Mouse (Mus musculus): ENCODE measurements around the gene Pde6d. TPM values are rescaled to one million over a fixed set of nuclear protein-coding genes. Genes with fewer than 3 reads are reported as not detected.

Gene Pde6d
- 97.0 and 103 TPM in 2 replicates for polyA plus RNA-seq (2015; fragmentation: Nextera tagmentation; extraction: Ambion mirVana)

- H3K9ac ChIP-seq: peak within 1 kb of the TSS; percentile 85
- peak within 1 kb of the TSS; percentile 69 for H3K4me3 ChIP-seq
- peak within 1 kb of the TSS; percentile 75 for H3K27ac ChIP-seq (replicated peaks)
- no peaks in the 10 kb centered on the region for H3K27me3 ChIP-seq
- WGBS: under 1% methylated on average over 26 of the region's 26 CpGs
- no peaks in the 10 kb centered on the region for H3K36me3 ChIP-seq
- ATAC-seq (ENCODE audit: low read depth): peak; percentile 98
- H3K4me2 ChIP-seq: peak within 1 kb of the TSS; percentile 71
- peaks cover 17% of the 10 kb centered on the region for H3K4me1 ChIP-seq (replicated peaks)
- no peaks in the 10 kb centered on the region for H3K9me3 ChIP-seq
Measured at GRCm38 (mm10) chr1:86582451-86583096, at the start of gene Pde6d, which contains the start of gene Cops7b. Gene Pde6d (minus strand): TSS chr1:86582629. Gene Cops7b (plus strand): TSS chr1:86582904.

DNA sequence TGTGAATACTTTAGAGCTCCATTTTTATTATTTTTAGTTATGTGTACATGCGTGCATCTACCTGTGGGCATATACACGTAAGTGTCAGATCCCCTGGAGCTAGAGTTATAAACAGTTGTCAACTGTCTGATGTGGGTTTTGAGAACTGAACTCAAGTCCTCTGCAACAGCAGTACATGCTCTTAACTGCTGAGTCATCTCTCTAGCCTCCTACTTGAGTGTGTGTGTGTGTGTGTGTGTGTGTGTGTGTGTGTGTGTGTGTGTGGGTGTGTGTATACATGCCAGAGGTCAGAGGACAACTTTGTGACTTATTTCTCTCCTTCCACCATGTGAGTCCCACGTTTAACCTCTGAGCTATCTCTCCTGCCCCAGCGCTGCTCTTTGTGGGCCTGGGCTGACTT is 48.1 kb upstream of the Pde6d start:
- Histone ChIP-seq H3K4me2 (no peak overlapping the region), H3K9ac (no peak overlapping the region), H3K27me3 (peaks cover 3% of the 10 kb centered on the region; the same call in 1 of the 2 replicates), H3K4me3 (no peak overlapping the region), H3K27ac (replicated peaks) (no peak overlapping the region), H3K9me3 (no peaks in the 10 kb centered on the region), H3K4me1 (replicated peaks) (peaks cover 23% of the 10 kb centered on the region), H3K36me3 (no peaks in the 10 kb centered on the region)
- no peak for ATAC-seq (ENCODE audit: low read depth)
- WGBS: 84% methylated on average over 4 of the region's 4 CpGs

DNA sequence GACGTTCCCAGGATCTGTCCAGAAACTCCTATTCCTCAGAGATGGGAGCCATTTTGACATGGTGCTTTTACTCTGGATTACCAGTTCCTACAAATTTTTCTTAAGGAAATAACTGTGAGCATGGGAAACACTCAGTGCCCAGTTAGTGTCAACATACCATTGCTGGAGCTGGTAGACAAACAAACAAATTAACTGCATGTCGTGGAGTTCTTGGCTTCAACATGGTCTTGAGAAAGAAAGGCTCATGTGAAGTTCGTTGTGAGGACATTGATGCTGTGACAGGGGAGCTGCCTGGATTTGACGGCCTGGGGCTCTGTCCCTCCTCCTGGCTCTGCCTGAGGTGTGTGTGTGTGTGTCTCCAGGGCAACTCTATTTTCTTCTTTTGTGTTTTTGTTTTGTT is 47.5 kb upstream of the Pde6d start:
- H3K4me3 ChIP-seq: no peak overlapping the region
- WGBS: 67% methylated on average over 4 of the region's 4 CpGs
- no peak overlapping the region for H3K4me2 ChIP-seq
- H3K9me3 ChIP-seq: no peaks in the 10 kb centered on the region
- no peak overlapping the region for H3K27ac ChIP-seq (replicated peaks)
- H3K4me1 ChIP-seq (replicated peaks): peaks cover 23% of the 10 kb centered on the region
- no peak for ATAC-seq (ENCODE audit: low read depth)
- H3K36me3 ChIP-seq: no peaks in the 10 kb centered on the region
- no peak overlapping the region for H3K9ac ChIP-seq
- H3K27me3 ChIP-seq: peaks cover 3% of the 10 kb centered on the region; the same call in 1 of the 2 replicates

DNA sequence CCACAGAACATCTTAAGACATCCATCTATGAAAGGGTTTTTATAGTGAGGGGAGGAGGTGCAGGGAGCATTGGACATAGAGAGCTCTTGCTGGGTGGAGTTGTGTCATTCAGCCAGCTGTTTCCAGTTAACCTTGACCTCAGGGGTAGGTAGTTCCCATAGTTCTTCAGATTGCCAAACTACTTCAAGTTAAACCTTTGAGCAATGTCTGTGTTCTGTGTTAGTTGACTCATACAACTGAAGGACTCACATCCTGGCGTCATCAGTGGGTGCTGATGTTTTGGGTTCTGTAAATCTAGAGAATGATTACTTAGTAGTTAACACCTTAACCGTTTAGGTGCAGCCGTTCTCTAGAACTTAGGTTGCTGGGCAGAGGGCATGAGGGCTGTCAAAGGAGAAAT is 45.8 kb upstream of the Pde6d start:
- WGBS: 89% methylated on average over 3 of the region's 3 CpGs

GRCm38 (mm10) chr1:86623001-86624000 is 40.9 kb upstream of the Pde6d start:
- no peak overlapping the region for H3K9ac ChIP-seq
- H3K36me3 ChIP-seq: no peaks in the 10 kb centered on the region
- peak; percentile 64 for ATAC-seq (ENCODE audit: low read depth)
- peaks cover 10% of the 10 kb centered on the region for H3K4me1 ChIP-seq (replicated peaks)
- 39% methylated on average over 16 of the region's 16 CpGs for WGBS
- H3K27ac ChIP-seq (replicated peaks): no peak overlapping the region; the same call in 1 of the 2 replicates
- H3K27me3 ChIP-seq: no peaks in the 10 kb centered on the region
- H3K4me3 ChIP-seq: no peak overlapping the region
- no peaks in the 10 kb centered on the region for H3K9me3 ChIP-seq
- H3K4me2 ChIP-seq: peak overlapping the region; percentile 35

More for the DNA sequence above, 45.8 kb upstream of the Pde6d start:
- no peak overlapping the region for H3K27ac ChIP-seq (replicated peaks)
- no peaks in the 10 kb centered on the region for H3K9me3 ChIP-seq
- ATAC-seq (ENCODE audit: low read depth): no peak
- no peaks in the 10 kb centered on the region for H3K36me3 ChIP-seq
- H3K4me1 ChIP-seq (replicated peaks): peaks cover 13% of the 10 kb centered on the region
- no peak overlapping the region for H3K9ac ChIP-seq
- H3K4me3 ChIP-seq: no peak overlapping the region
- H3K4me2 ChIP-seq: no peak overlapping the region
- H3K27me3 ChIP-seq: peaks cover 3% of the 10 kb centered on the region; the same call in 1 of the 2 replicates

DNA sequence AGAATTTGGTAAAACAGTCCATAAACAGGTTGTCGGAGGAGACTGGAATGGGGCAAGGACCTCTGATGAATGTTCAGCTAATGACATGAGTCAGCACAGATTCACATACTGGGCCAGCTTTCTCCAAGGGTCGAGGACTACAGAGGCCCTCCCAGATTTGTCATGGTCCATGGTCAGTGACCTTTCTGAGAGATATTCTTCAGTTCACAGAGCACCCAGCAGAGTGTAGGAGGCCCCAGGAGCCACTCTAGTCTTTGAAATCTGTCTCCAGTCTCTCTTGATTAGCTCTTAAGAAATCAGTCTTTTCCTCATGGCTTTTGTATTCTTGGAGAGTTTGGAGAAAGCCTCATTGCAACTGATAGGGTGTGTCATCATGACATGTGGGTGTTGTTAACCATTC is 39.9 kb upstream of the Pde6d start:
- H3K36me3 ChIP-seq: no peaks in the 10 kb centered on the region
- no peak overlapping the region for H3K4me3 ChIP-seq
- WGBS: 60% methylated on average over 2 of the region's 2 CpGs
- H3K9ac ChIP-seq: no peak overlapping the region
- H3K4me2 ChIP-seq: no peak overlapping the region
- no peaks in the 10 kb centered on the region for H3K9me3 ChIP-seq
- no peak overlapping the region for H3K27ac ChIP-seq (replicated peaks)
- peaks cover 10% of the 10 kb centered on the region for H3K4me1 ChIP-seq (replicated peaks)
- no peak for ATAC-seq (ENCODE audit: low read depth)
- H3K27me3 ChIP-seq: no peaks in the 10 kb centered on the region

DNA sequence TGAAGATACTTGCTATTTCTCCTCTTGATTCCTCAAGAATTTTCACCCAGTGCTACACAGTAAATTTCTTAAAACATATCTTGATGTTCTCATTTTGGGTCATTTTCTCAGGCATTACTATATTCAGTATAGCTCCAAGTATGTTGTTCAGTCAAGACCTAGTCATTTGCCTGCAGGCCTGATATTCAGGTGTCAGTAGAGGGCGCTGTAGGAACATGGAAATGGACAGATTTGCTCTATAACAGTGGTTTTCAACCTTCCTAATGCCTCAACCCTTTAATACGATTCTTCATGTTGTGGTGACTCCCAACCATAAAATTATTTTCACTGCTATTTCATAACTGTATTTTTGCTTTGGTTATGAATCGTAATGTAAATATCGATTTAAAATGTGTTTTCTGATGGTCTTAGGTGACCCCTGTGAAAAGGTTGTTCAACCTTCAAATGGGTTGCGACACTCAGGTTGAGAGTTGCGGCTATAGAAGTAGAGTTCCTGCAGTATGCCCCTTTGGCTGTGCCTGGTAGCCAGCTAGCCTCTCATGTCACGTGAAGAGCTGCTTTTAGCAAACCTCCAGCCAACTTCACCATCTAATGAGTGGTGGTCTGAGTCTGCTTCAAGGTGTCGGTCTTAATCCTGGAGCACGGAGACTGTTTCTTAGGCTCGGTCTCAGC is 36.2 kb upstream of the Pde6d start:
- Histone ChIP-seq H3K9me3 (no peaks in the 10 kb centered on the region), H3K4me3 (no peak overlapping the region), H3K9ac (no peak overlapping the region), H3K36me3 (no peaks in the 10 kb centered on the region), H3K27ac (replicated peaks) (no peak overlapping the region), H3K4me1 (replicated peaks) (peaks cover 10% of the 10 kb centered on the region), H3K27me3 (no peaks in the 10 kb centered on the region), H3K4me2 (no peak overlapping the region)
- 59% methylated on average over 10 of the region's 10 CpGs for WGBS
- ATAC-seq (ENCODE audit: low read depth): no peak

- no peak overlapping the region for H3K4me2 ChIP-seq
- H3K9me3 ChIP-seq: no peaks in the 10 kb centered on the region
- H3K9ac ChIP-seq: no peak overlapping the region
- H3K36me3 ChIP-seq: peaks cover 22% of the 10 kb centered on the region; the same call in 1 of the 2 replicates
- H3K4me1 ChIP-seq (replicated peaks): no peaks in the 10 kb centered on the region
- no peaks in the 10 kb centered on the region for H3K27me3 ChIP-seq
- H3K4me3 ChIP-seq: no peak overlapping the region
- H3K27ac ChIP-seq (replicated peaks): no peak overlapping the region
- no peak for ATAC-seq (ENCODE audit: low read depth)
Measured at GRCm38 (mm10) chr1:86614269-86614668, 31.8 kb upstream of the Pde6d start.

GRCm38 (mm10) chr1:86612081-86612480 is 29.7 kb upstream of the Pde6d start:
- Histone ChIP-seq H3K9me3 (no peaks in the 10 kb centered on the region), H3K36me3 (peaks cover 36% of the 10 kb centered on the region), H3K27me3 (no peaks in the 10 kb centered on the region), H3K4me1 (replicated peaks) (no peaks in the 10 kb centered on the region), H3K9ac (no peak overlapping the region), H3K27ac (replicated peaks) (no peak overlapping the region), H3K4me2 (no peak overlapping the region), H3K4me3 (no peak overlapping the region)
- 60% methylated on average over 1 of the region's 1 CpGs for WGBS
- ATAC-seq (ENCODE audit: low read depth): no peak

GRCm38 (mm10) chr1:86610954-86611353 is 28.5 kb upstream of the Pde6d start:
- Histone ChIP-seq H3K9me3 (no peaks in the 10 kb centered on the region), H3K36me3 (peaks cover 44% of the 10 kb centered on the region), H3K27ac (replicated peaks) (no peak overlapping the region), H3K4me2 (no peak overlapping the region), H3K4me1 (replicated peaks) (no peaks in the 10 kb centered on the region), H3K27me3 (no peaks in the 10 kb centered on the region), H3K4me3 (no peak overlapping the region), H3K9ac (no peak overlapping the region)
- no peak for ATAC-seq (ENCODE audit: low read depth)
- WGBS: 84% methylated on average over 1 of the region's 1 CpGs

- H3K36me3 ChIP-seq: peaks cover 81% of the 10 kb centered on the region
- no peaks in the 10 kb centered on the region for H3K27me3 ChIP-seq
- WGBS: 95% methylated on average over 2 of the region's 2 CpGs
- no peak overlapping the region for H3K4me3 ChIP-seq
- H3K4me1 ChIP-seq (replicated peaks): no peaks in the 10 kb centered on the region
- H3K9ac ChIP-seq: no peak overlapping the region
- H3K4me2 ChIP-seq: no peak overlapping the region
- no peaks in the 10 kb centered on the region for H3K9me3 ChIP-seq
- no peak overlapping the region for H3K27ac ChIP-seq (replicated peaks)
- ATAC-seq (ENCODE audit: low read depth): no peak
Measured at GRCm38 (mm10) chr1:86600117-86600516, 17.7 kb upstream of the Pde6d start.

DNA sequence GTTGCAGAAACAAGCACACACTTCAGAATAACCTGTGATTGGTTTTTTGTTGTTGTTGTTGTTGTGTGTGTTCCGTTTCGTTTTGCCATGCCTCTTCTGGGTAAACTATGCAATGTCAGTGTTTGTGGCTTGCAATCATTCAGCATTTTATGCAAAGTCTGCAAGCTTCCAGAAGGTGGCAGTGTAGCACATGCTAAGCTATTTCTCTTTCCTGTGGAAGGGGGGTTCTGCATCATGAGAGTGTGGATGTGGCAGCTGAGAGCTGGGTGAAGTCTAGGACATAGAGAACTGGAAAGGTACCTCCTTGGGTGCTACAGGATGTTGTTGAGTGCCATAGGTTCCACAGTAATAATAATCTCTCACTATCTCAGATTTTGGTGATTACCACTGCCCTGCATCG is 16.1 kb upstream of the Pde6d start:
- H3K4me2 ChIP-seq: no peak overlapping the region
- no peaks in the 10 kb centered on the region for H3K9me3 ChIP-seq
- H3K27ac ChIP-seq (replicated peaks): no peak overlapping the region
- no peak overlapping the region for H3K9ac ChIP-seq
- H3K4me3 ChIP-seq: no peak overlapping the region
- peaks cover 77% of the 10 kb centered on the region for H3K36me3 ChIP-seq
- no peaks in the 10 kb centered on the region for H3K27me3 ChIP-seq
- no peaks in the 10 kb centered on the region for H3K4me1 ChIP-seq (replicated peaks)
- no peak for ATAC-seq (ENCODE audit: low read depth)
- WGBS: 71% methylated on average over 3 of the region's 3 CpGs
